Mouse (Mus musculus): ENCODE data around the gene Lcp1.

DNA sequence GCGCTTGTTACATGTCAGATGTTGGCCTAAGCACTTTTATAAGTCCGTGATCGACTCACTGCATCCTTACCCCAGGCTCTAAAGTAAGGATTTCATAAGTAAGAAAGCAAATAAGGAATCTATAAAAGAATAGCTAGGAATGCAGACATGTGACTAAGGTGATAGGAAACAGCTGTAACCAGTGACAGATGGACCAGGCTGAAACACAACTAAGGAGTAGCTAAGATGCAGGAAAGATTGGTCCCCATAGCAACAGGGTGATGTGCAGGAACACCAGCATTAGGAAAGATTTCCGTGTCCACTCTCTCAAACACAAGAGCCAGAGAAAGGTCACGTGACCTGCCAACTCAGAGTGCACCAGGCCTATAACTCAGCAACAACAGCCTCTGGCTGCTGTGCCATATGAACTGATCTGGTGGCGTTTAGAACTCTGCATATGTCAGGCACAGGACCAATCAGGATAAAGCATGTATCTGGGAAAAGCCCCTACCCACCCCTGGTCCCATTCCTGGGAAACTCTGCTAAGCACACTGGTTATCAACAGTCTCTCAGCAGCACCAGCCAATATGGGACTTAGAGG is 77.8 kb downstream of the Lcp1 start:
- no peak for TF ChIP-seq CTCF (IDR thresholded peaks at IDR 0.05; ENCODE audit: control insufficient read depth, insufficient read depth, insufficient replicate concordance, low read depth, low read length)
- TF ChIP-seq POLR2A (IDR thresholded peaks at IDR 0.05; ENCODE audit: control insufficient read depth, low read depth, low read length), result no peak
